Mouse (Mus musculus) thymus, postnatal 10 days (tissue): ENCODE data around the gene Ephb3.
A peak's percentile ranks its signal among the peaks of the same experiment; 100 is the strongest.

Source experiments
- DNase-seq, 2 experiments: peaks; one replicate each; pipeline ENCODE4 v3.0.0; 2021; ENCODE audit warnings: low spot score in 2 of 2

Ephb3 gene

DNA sequence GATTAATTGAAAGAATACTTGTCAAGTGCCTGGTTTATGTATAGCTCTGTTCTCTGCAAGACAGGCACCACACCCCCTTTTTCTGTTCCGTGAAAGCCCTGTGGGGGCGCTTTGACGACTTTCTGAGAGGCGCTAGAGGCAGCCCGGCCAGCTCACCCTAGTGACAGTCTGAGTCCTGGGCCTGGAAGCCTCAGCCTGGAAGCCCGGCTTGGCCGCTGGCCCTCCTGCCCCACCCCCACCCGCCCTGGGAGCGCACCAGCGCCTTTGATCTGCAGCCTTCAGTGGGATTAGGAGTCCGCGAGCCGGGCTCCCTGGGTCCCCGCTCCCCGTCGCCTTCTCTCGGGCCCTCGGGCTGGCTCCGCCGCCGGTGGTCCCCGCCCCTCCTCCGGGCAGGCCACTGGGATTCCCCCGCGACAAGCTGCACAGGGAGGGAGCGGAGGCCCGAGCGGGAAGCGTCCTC is 41.4 kb downstream of the Ephb3 start:
- DNase-seq = peak; percentile 15 to 62

DNA sequence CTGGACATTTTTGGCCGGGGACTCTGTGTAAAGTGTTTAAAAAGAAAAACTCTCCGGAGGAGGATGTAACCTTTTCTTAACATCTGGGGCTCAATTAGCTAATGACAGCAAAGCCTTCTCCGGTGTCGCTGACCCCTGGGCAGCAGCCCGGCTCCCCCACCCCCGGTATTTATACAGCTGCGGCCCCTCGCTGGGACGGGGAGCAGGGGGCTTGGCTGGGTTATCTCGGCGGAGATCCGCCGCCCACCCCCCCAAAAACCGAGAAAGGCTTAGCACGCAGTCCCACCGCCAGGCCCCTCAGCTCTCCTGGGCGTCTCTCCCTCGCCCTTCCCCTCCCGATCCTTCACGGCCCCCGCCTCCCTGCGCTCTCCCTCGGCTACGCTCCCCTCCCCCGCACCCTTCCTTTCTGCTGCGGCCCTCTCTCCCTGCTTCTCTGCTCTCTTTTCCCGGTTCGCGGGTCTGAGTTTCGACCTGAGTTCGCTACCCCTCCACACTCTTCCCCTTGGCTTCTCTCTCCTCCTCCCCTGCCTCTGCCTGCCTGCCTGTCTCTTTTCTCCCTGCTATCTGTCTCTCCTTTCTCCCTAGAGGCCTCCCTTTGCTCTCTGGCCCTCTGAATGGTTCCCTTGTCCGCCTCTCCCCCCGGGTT is 42.0 kb downstream of the Ephb3 start:
- no peak for DNase-seq

DNA sequence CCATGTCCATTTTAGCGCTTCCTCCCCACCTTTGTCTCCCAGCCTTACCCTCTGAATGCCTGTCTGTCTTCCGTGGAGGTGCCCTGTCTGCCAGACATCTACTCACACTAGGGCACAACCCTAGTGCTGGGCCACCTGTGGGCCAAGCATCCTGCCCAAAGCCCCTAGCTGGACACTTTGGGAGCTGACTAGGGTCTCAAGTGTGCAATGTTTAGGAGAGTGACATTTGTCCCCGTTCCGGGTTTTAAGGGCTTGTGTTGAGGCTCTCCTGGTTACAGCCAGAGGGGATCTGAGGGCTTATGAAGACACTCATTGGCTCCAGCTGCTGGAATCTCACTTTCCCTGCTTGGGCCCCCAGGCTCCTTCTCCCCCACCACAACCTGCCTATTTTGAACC is 42.5 kb downstream of the Ephb3 start:
- DNase-seq = no peak

DNA sequence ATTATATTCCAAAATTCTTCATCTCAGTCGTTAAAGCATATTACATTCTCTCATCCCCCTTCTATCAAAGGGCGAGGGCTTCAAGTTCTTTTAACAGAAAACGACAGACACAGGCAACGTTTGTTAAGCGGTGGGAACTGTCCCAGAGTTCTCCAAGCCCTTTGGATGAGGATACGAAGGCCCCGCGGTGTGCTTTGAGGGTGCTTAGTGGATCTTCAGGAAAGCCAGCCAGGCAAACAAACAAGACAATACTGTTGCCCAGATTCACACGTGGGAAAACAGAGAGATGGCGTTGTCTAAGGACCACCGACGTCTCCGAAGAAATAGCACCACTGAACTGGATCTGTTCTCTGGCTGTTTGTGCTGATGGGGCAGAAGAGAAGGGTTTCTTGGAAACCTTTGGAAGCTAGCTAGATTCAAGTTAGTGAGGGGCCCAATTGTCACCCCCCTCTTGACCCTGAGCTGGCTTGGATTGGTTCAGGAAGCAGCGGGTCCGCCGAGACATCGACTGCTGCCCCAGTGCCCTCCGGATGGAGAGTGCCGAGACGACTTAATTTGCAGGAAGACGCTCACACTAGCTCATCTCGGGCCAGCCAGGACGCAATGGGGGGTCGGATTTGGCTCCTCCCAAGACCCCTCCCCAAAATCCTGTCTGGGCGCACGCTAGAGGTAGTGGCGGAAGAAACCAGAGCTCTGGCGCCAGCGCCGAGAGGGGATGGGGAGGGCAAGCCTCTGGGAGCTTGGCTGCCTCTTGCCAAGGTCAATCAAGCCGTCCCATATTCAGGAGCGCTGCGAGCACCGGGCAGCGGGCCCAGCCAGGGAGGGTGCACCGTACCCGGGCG is 43.5 kb downstream of the Ephb3 start:
- DNase-seq = no peak

DNA sequence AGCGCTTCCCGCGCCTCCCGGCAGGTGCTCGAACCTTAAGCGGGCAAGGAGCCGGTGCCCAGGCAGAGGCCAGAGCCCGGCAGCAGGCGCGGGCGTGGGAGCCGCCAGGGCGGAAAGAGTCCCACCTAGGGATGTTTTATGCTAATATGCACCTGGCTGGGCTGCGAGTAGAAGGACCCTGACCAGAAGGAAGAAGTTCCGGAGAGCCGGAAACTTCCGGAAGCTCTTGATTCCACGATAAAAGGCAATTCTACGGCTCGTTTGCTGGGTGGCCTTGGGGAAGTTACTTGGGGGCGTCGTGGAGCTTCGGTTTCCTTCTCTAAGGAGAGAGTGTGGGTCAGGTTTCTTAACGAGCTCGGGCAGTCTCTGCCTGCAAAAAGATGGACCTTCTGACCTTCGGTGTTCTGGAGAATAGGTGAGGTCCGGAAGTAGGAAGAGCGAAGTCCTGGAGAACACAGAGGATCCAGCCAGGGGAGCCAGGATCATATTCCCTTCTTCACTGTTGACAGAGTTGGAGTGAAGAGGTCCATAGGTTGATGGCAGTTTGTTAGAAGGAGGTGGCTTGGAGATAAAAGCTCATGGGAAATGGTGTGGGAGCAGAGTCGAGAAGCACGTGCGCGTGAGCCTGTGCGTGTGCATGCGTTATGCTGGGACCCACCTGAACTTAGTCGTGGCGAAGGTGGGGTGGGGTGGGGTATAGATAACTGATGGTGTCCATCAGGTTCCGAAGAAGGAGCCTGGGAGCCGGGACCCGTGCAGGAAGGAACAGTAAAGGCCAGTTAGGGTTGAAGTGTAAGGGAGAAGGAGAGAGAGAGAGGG is 44.4 kb downstream of the Ephb3 start:
- peak in 1 of 2 experiments; percentile 4 for DNase-seq

DNA sequence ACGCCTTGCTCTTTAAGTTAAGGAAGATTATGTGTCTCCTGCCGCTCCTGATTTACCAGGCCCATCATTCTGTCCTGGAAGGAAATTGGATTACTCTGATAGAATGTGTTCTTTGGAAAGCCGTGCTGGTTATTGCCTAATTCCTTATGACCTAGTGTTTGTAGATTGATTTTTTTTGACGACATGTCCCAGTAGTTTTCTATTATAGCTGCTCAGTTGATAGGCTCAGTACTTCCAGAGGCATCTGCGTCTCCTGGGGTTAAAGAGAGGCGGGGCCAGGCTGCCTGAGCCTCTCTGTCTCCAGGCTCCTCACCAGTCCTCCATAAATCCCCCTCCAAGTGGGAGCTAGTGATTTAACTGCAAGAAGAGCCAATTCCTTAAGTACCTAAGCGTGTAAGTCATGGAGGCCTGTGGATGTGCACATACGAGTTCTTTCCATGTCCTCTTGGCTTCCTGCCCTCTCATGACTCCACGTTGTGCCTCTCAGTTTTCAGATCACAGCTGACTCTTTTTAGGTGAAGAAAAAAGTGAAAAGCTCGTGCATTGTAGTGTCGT is 47.9 kb downstream of the Ephb3 start:
- no peak for DNase-seq

DNA sequence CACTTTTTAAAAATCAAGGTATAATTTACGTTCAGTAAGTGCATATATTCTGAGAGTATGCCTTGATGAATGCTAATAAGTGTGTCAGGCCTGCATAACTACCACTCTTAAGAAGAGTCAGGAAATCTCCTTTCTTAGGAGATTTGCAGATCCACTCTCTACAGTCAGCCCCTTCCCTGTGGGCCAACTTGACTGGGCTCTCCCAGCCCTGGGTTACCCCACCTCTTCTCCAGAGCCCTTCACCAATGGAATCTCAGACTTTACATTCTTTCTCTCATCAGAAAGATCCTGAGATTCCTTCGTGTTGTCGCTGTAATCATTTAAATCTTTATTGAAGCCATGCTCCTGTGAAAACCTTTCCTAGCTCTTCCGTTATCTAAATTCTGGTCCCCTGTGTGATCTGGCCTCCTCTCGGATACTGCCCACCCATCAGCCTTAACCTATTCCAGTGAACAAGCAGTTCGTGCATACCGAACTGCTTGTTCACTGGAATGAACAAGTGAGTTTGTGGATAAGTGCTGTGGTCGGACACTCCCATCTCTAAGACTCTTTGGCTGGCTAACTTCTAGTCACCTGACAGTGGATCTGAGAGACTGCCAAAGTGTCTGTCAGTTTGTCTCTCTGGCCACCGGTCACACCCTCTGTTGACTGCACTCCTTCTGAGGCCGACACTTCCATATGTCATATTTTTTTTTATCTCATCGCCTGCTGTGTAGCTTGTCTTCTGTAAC is 51.2 kb downstream of the Ephb3 start:
- no peak for DNase-seq

DNA sequence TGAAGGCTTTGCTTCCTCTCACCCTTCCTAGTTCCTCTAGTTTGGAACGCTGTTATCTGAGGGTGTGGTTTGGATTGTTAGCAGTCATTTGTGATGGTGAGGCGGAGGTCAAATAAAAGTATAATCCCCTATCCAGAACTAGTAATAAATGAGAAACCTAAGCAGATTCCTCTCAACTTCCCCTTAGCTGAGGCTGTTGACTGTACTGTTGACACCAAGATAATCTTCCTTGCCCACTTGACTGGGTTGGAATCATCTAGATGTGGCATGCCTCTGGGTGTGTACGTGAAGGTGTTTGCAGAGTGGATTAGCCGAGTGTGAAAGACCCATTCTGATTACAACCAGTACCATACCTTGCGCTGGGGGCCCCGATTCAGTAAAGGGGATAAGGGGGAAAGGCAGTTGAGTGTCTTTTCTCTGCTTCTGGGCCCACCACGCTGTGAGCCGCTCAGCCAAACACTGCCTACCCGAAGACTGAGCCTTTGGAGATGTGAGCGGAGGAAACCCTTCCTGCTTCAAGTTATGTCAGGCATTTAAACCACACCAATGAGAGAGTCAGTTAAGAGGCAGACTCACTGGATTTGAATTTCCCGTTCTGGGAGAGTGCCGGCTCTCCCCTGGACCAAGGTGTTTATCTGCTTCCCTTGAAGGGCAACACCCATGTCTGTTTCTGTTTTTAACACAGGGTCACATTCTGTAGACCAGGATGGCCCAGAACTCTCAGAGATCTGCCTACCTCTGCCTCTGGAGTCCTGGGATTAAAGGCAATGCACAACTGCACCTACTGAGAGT is 52.2 kb downstream of the Ephb3 start:
- DNase-seq = no peak

DNA sequence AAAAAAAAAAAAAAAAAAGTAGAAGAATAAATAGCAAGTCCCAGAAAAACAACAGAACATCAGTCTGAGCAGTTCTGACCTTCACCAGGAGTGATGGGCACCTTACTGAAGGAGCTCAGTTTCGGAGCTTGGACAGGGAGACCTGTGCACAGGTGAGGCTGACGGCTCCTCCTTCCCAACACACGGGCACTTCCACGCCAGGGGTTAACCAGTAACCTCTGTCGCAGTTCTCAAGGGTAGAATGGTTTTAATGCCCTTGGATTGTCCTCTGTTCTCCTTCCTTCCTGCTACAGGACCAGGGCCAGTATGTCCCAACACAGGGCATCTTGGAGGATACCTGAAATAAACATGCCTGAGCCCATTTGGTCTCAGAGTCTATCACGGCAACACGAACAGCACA is 60.9 kb downstream of the Ephb3 start:
- DNase-seq = no peak

DNA sequence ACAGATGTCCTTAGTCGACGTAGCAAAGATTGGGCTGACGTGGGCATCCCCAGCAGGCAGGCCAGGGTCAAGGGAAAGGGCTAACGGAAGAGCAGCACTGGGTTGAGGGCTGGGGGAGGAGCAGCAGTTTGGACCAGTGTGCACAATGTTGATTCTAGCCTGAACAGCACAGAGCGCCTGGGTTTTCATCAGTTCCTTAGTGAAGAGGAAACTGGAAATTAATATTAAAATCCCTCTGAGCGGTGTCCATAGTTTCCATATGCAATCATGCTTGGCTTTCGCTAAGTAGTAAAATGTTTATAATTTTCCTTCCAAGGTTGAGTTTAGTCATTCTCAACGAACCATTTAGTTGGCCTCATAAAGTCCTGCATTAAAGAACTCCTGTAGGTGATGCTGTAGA is 65.2 kb downstream of the Ephb3 start:
- no peak for DNase-seq

DNA sequence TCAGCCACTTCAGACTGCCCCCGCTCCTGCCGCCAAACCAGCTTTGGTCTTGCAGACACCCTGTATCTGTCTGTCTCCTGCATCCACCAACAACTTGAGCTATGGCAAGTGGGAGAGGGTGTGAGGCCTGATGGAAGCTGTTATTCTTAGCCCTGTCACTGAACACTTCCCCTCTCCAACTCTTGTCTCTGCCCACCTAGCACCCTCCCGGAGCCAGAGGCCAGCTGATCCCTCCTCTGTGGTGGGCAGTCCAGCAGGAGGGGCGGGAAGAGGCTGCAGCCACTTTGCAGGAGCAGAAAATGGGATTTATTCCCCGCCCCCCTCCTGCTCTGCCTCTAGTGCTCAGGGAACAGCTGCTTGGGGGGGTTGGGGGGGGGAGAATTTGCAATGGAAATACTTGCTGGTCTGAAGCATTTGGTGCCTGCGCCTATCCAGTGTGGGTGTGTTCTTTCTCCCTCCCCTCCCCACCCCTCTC is 67.3 kb downstream of the Ephb3 start:
- DNase-seq = no peak

DNA sequence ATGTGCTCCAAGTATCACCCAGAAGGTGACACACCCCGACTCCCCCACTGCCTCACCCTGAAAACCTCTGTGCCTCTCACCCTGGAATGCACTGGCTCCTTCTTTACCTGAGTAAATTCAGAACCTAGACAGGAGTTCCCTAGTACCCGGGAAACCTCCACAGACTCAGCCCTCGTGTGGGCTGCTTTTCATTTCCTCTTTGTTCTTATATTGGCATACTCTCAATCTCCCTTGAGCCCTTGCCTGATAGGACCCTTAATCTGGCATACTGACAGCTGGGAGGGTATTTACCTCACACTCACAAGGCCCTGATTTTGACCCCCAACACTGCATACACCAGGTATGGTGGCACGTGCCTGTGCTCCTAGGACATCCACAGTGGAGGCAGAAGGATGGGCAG is 68.2 kb downstream of the Ephb3 start:
- no peak for DNase-seq
